Mouse (Mus musculus) lung, postnatal 0 days (tissue): ENCODE measurements around the gene Foxp3. TPM values are rescaled to one million over a fixed set of nuclear protein-coding genes. Genes with fewer than 3 reads are reported as not detected.

ENCODE experiments used
- ATAC-seq: fragments of 200-750 bp; cut with Nextera tagmentation; 2 replicates; pipeline ENCODE4 v1.8.0; 2017; ENCODE audit warnings: moderate library complexity
- DNase-seq: peaks from one replicate; pipeline ENCODE4 v3.0.0-alpha.2; 2016; ENCODE audit warnings: low spot score
- H3K27ac ChIP-seq: fragments of 300-500 bp; sonication (generic); 2 replicates; pipeline ENCODE4 v1.5.1; 2014; ENCODE audit warnings: antibody characterized with exemption, mild to moderate bottlenecking, low read length, mixed read lengths
- H3K27me3 ChIP-seq: fragments of 300-500 bp; sonication (generic); replicated peaks from 2 replicates; pipeline ENCODE4 v1.6.1; 2014; ENCODE audit warnings: low read length, mixed read lengths; ENCODE audit not compliant: insufficient read depth
- H3K36me3 ChIP-seq: fragments of 300-500 bp; sonication (generic); 2 replicates; pipeline ENCODE4 v1.6.1; 2014; ENCODE audit warnings: low read length, mixed read lengths; ENCODE audit not compliant: insufficient read depth
- H3K4me1 ChIP-seq: fragments of 300-500 bp; sonication (generic); 2 replicates; pipeline ENCODE4 v1.6.1; 2014; ENCODE audit warnings: antibody characterized with exemption, low read depth, low read length, mixed read lengths; ENCODE audit not compliant: insufficient read depth
- H3K4me2 ChIP-seq: fragments of 300-500 bp; sonication (generic); replicated peaks from 2 replicates; pipeline ENCODE4 v1.6.1; 2014; ENCODE audit warnings: low read depth, mild to moderate bottlenecking, low read length, moderate library complexity, mixed read lengths
- H3K4me3 ChIP-seq: fragments of 300-500 bp; sonication (generic); 2 replicates; pipeline ENCODE4 v1.5.1; 2014; ENCODE audit warnings: low read depth, low read length
- H3K9ac ChIP-seq: fragments of 300-500 bp; sonication (generic); replicated peaks from 2 replicates; pipeline ENCODE4 v1.6.1; 2014; ENCODE audit warnings: low read depth, mild to moderate bottlenecking
- H3K9me3 ChIP-seq: fragments of 300-500 bp; sonication (generic); 2 replicates; pipeline ENCODE4 v1.6.1; 2016; ENCODE audit warnings: low read length, mixed read lengths
- CTCF ChIP-seq: IDR thresholded peaks from 2 replicates; pipeline ENCODE4 v1.5.1; 2016; ENCODE audit warnings: antibody characterized with exemption, mild to moderate bottlenecking
- EP300 ChIP-seq: IDR thresholded peaks from 2 replicates; pipeline ENCODE4 v1.6.1; 2016; ENCODE audit warnings: antibody characterized with exemption, mild to moderate bottlenecking, control low read depth
- WGBS: fragments of 180-500 bp; shearing (Covaris S2); extraction: QIAGEN DNeasy Blood & Tissue Kit; methylation state at CpG from one replicate; pipeline ENCODE4 v1.1.7; 2014; 5-methylcytosine and 5-hydroxymethylcytosine counted together
- polyA plus RNA-seq: library from polyadenylated mRNA; unstranded; fragments of >200 nt; fragmentation: Nextera tagmentation; extraction: Ambion mirVana; gene quantifications from 2 replicates; pipeline ENCODE4 v1.2.1, GENCODE M21; 2015

The Foxp3 gene
- polyA plus RNA-seq, 1 experiment from 2014 or later, result 0.20 TPM

DNA sequence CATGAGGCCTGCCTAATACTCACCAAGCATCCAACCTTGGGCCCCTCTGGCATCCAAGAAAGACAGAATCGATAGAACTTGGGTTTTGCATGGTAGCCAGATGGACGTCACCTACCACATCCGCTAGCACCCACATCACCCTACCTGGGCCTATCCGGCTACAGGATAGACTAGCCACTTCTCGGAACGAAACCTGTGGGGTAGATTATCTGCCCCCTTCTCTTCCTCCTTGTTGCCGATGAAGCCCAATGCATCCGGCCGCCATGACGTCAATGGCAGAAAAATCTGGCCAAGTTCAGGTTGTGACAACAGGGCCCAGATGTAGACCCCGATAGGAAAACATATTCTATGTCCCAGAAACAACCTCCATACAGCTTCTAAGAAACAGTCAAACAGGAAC lies 10.4 kb downstream of the Foxp3 start:
- WGBS, result 90% methylated on average over 10 of the region's 11 CpGs
- TF ChIP-seq EP300 (no peak), CTCF (no peak)
- Histone ChIP-seq H3K9ac (no peak overlapping the region), H3K9me3 (no peaks in the 10 kb centered on the region), H3K36me3 (no peaks in the 10 kb centered on the region), H3K4me3 (no peak overlapping the region), H3K4me1 (no peaks in the 10 kb centered on the region), H3K27ac (no peak overlapping the region), H3K4me2 (no peak overlapping the region), H3K27me3 (no peaks in the 10 kb centered on the region)
- ATAC-seq (no peak), DNase-seq (no peak)

DNA sequence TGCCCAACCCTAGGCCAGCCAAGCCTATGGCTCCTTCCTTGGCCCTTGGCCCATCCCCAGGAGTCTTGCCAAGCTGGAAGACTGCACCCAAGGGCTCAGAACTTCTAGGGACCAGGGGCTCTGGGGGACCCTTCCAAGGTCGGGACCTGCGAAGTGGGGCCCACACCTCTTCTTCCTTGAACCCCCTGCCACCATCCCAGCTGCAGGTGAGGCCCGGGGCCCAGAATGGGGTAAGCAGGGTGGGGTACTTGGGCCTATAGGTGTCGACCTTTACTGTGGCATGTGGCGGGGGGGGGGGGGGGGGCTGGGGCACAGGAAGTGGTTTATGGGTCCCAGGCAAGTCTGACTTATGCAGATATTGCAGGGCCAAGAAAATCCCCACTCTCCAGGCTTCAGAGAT lies 12.9 kb downstream of the Foxp3 start:
- 96% methylated on average over 4 of the region's 5 CpGs for WGBS
- H3K9me3 ChIP-seq, result no peaks in the 10 kb centered on the region
- no peak for ATAC-seq

GRCm38 (mm10) chrX:7595371-7595770 lies 21.9 kb downstream of the Foxp3 start:
- TF ChIP-seq CTCF, result no peak
- TF ChIP-seq EP300, result no peak
- ATAC-seq, result no peak
- H3K36me3 ChIP-seq, result no peaks in the 10 kb centered on the region

More for the DNA sequence above, 12.9 kb downstream of the Foxp3 start:
- no peak overlapping the region for H3K27ac ChIP-seq
- H3K4me3 ChIP-seq, result no peak overlapping the region
- no peak for DNase-seq
- no peaks in the 10 kb centered on the region for H3K36me3 ChIP-seq
- no peaks in the 10 kb centered on the region for H3K27me3 ChIP-seq
- H3K4me1 ChIP-seq, result no peaks in the 10 kb centered on the region
- H3K9ac ChIP-seq, result no peak overlapping the region
- TF ChIP-seq EP300, result no peak
- no peak for TF ChIP-seq CTCF
- no peak overlapping the region for H3K4me2 ChIP-seq

GRCm38 (mm10) chrX:7604004-7604403 lies 30.6 kb downstream of the Foxp3 start:
- DNase-seq (no peak), ATAC-seq (no peak)
- Histone ChIP-seq H3K9me3 (no peaks in the 10 kb centered on the region), H3K4me3 (no peak overlapping the region), H3K4me2 (no peak overlapping the region), H3K27ac (no peak overlapping the region), H3K27me3 (no peaks in the 10 kb centered on the region), H3K9ac (no peak overlapping the region), H3K4me1 (no peaks in the 10 kb centered on the region), H3K36me3 (no peaks in the 10 kb centered on the region)
- 85% methylated on average over 7 of the region's 7 CpGs for WGBS
- TF ChIP-seq EP300 (no peak), CTCF (no peak)

More at GRCm38 (mm10) chrX:7595371-7595770, 21.9 kb downstream of the Foxp3 start:
- no peaks in the 10 kb centered on the region for H3K9me3 ChIP-seq
- H3K27ac ChIP-seq, result no peak overlapping the region
- no peaks in the 10 kb centered on the region for H3K4me1 ChIP-seq
- no peak for DNase-seq
- no peak overlapping the region for H3K4me3 ChIP-seq
- no peak overlapping the region for H3K4me2 ChIP-seq
- no peak overlapping the region for H3K9ac ChIP-seq
- 70% methylated on average over 9 of the region's 9 CpGs for WGBS
- no peaks in the 10 kb centered on the region for H3K27me3 ChIP-seq

DNA sequence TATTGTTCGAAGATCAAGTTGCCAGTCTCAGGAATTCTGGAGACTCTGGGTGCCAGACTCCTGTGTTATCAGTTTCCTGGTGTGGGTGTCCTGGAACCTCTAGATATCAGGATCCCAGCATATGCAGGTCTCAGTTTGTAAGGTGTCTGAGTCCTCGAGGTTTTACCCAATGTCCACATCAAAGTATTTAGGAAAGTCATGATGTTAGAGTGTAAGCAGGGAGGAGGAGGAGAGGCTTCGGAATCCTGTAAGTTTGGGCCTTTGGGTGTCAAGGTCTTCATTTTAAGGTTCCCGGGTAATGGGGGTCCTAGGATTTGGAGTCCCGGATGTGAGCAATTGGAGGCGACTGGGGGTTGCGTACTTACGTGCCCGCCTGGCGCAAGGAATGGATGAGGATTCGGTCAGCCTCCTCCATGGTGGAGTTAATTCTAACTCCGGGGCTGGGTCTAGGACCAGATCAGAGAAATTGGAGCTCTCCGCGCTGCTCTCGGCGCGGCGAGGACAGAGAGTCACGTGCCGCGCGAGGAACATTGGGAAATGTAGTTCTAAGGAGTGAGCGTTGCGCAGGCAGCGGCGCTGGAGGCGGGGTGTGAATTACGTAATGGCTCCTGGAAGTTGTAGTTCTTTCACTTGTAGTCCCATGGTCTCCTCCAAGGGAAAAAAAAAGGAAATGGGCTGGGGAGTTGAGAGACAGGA lies 31.6 kb downstream of the Foxp3 start, which contains the start of gene Ccdc22:
Gene Ccdc22, minus strand, starts transcription at position 639 of the 696 bp plus-strand sequence.
- H3K27me3 ChIP-seq, result no peaks in the 10 kb centered on the region
- DNase-seq (peak; percentile 93), ATAC-seq (peak; percentile 99)
- H3K4me2 ChIP-seq, result peak within 1 kb of the TSS; percentile 53
- no peaks in the 10 kb centered on the region for H3K9me3 ChIP-seq
- TF ChIP-seq EP300 (no peak), CTCF (no peak)
- no peaks in the 10 kb centered on the region for H3K36me3 ChIP-seq
- WGBS, result 17% methylated on average over 28 of the region's 28 CpGs
- H3K9ac ChIP-seq, result no peak within 1 kb of the TSS; the same call in 1 of the 2 replicates
- no peaks in the 10 kb centered on the region for H3K4me1 ChIP-seq
- H3K27ac ChIP-seq, result no peak within 1 kb of the TSS
- peak within 1 kb of the TSS; percentile 41 for H3K4me3 ChIP-seq

- DNase-seq (no peak), ATAC-seq (0 out of 2 replicates have a peak, but pooled peaks have one; percentile 4)
- H3K27ac ChIP-seq, result no peak overlapping the region
- 0 out of 2 replicates have a peak overlapping the region, but pooled peaks have one; percentile 41 for H3K4me3 ChIP-seq
- no peak overlapping the region for H3K4me2 ChIP-seq
- TF ChIP-seq CTCF (no peak), EP300 (no peak)
- no peaks in the 10 kb centered on the region for H3K27me3 ChIP-seq
- H3K9me3 ChIP-seq, result no peaks in the 10 kb centered on the region
- no peaks in the 10 kb centered on the region for H3K36me3 ChIP-seq
- no peak overlapping the region for H3K9ac ChIP-seq
- no peaks in the 10 kb centered on the region for H3K4me1 ChIP-seq
- WGBS, result 29% methylated on average over 8 of the region's 8 CpGs
Measured at GRCm38 (mm10) chrX:7605575-7605941, 32.1 kb downstream of the Foxp3 start.
